Mouse (Mus musculus) cerebral cortex, adult 2 months (tissue): ENCODE measurements around the gene Tspan14.

Experiments used
- WGBS: fragments of 180-500 bp; shearing (Covaris S2); methylation state at CpG from one replicate; pipeline ENCODE4 v1.1.7; 2018; 5-methylcytosine and 5-hydroxymethylcytosine counted together

Gene Tspan14

GRCm38 (mm10) chr14:40952301-40952700, 14.3 kb downstream of the Tspan14 start:
- WGBS = 60% methylated on average over 3 of the region's 3 CpGs

GRCm38 (mm10) chr14:40949730-40950614, 16.6 kb downstream of the Tspan14 start:
- 53% methylated on average over 7 of the region's 7 CpGs for WGBS

GRCm38 (mm10) chr14:40949047-40949446, 17.6 kb downstream of the Tspan14 start:
- WGBS = 40% methylated on average over 3 of the region's 3 CpGs

- WGBS = 64% methylated on average over 5 of the region's 5 CpGs
These were observed 18.1 kb downstream of the Tspan14 start for GRCm38 (mm10) chr14:40948522-40948921.

- 69% methylated on average over 14 of the region's 14 CpGs for WGBS
These were observed 18.9 kb downstream of the Tspan14 start for GRCm38 (mm10) chr14:40947431-40948394.

GRCm38 (mm10) chr14:40943802-40944201, 22.8 kb downstream of the Tspan14 start:
- 91% methylated on average over 2 of the region's 2 CpGs for WGBS

- WGBS = 70% methylated on average over 2 of the region's 2 CpGs
These were observed 24.2 kb downstream of the Tspan14 start for GRCm38 (mm10) chr14:40942429-40942828.

GRCm38 (mm10) chr14:40938380-40938987, 28.1 kb downstream of the Tspan14 start:
- WGBS = 62% methylated on average over 11 of the region's 11 CpGs

- 65% methylated on average over 4 of the region's 4 CpGs for WGBS
These were observed 29.6 kb downstream of the Tspan14 start for GRCm38 (mm10) chr14:40937052-40937451.

GRCm38 (mm10) chr14:40935481-40935880, 31.1 kb downstream of the Tspan14 start:
- 32% methylated on average over 1 of the region's 1 CpGs for WGBS

GRCm38 (mm10) chr14:40935054-40935453, 31.6 kb downstream of the Tspan14 start:
- 78% methylated on average over 2 of the region's 2 CpGs for WGBS

GRCm38 (mm10) chr14:40933328-40933727, 33.3 kb downstream of the Tspan14 start:
- 74% methylated on average over 7 of the region's 7 CpGs for WGBS

GRCm38 (mm10) chr14:40932225-40932624, 34.4 kb downstream of the Tspan14 start:
- WGBS = 69% methylated on average over 9 of the region's 9 CpGs

GRCm38 (mm10) chr14:40931115-40931829, 35.3 kb downstream of the Tspan14 start:
- 74% methylated on average over 3 of the region's 3 CpGs for WGBS

- 89% methylated on average over 2 of the region's 2 CpGs for WGBS
These were observed 36.7 kb downstream of the Tspan14 start for GRCm38 (mm10) chr14:40929943-40930342.

- WGBS = 48% methylated on average over 5 of the region's 5 CpGs
These were observed 37.7 kb downstream of the Tspan14 start for GRCm38 (mm10) chr14:40928897-40929296.

GRCm38 (mm10) chr14:40927041-40927440, 39.6 kb downstream of the Tspan14 start:
- 79% methylated on average over 2 of the region's 2 CpGs for WGBS

GRCm38 (mm10) chr14:40924378-40925113, 42.1 kb downstream of the Tspan14 start:
- WGBS = 73% methylated on average over 10 of the region's 10 CpGs

- 81% methylated on average over 1 of the region's 1 CpGs for WGBS
These were observed 45.4 kb downstream of the Tspan14 start for GRCm38 (mm10) chr14:40921241-40921640.

- WGBS = 74% methylated on average over 7 of the region's 7 CpGs
These were observed 47.1 kb downstream of the Tspan14 start for GRCm38 (mm10) chr14:40919521-40919920.
